Mouse (Mus musculus) bone marrow, adult 2 months (tissue): ENCODE measurements around the gene Ssx2ip.

Source experiments
- CTCF ChIP-seq: fragments of 200-500 bp; IDR thresholded peaks from 2 replicates; pipeline ENCODE4 v1.5.1; 2011; ENCODE audit warnings: low read length, control low read depth; ENCODE audit not compliant: control insufficient read depth, insufficient read depth
- POLR2A ChIP-seq: fragments of 200-500 bp; IDR thresholded peaks from 2 replicates; pipeline ENCODE4 v1.6.1; 2011; ENCODE audit warnings: low read depth, mild to moderate bottlenecking, control low read depth, low read length, borderline replicate concordance; ENCODE audit not compliant: control insufficient read depth

DNA sequence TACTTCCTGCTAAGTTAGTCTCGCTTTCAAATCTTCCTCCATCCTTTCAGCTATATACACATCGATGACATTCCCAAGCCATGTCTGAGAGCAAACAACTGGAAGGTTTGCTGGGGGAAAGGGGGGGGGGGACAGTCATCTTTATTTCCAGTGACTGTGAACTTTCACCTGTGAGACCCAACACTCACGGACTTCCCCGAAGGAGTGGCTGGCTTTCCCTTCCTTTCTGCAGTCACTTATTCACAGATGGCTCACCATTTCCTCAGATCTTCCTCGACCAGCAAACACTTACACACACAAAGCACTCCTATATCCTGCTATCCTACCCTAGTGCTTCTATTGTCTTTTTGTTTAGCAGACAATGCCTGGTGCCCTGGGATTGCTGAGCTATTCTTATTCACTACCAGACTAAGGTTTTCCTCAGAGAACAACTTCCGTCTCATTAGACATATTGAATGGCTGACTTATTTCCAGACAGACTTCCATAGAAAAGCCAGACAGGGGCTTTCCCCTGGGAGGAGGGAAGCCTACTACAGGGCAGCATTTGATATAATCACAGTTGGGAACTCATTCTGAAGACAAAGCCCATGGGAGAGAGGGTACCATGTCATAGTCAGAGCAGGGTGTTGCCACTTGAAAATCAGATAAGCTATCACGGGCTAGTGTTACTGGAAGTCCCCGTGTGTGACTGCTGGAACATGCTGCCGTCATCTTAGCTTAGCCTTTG lies 24.5 kb upstream of the Ssx2ip start:
- TF ChIP-seq CTCF (no peak), POLR2A (no peak)
